Comparison of ENCODE assay signal across 22 mouse cellular contexts in genomic region chr4:10079565-10080169, GRCm38 (mm10).
DNase-seq lines count a peak whose midpoint lies in the region; ATAC-seq and TF ChIP-seq lines count a peak whose summit lies in the region.
"Had no signal": no experiment of that assay in that cellular context is flagged by ENCODE, and none has a peak within 500 bp of the region (broad histone marks: within the 10 kb centered on the region; RNA-seq: fewer than 3 reads in every experiment).

No protein-coding gene starts in this region.

- no peak overlapping the region for H3K4me3 ChIP-seq in forebrain, postnatal 0 days (ENCODE audit: low read depth, low read length)
- no peak overlapping the region for H3K4me3 ChIP-seq in forebrain, embryonic 15.5 days
- H3K4me3 ChIP-seq in heart, embryonic 13.5 days = no peak overlapping the region
- H3K4me3 ChIP-seq in embryonic fibroblast, embryonic 13.5 days (ENCODE audit: insufficient read depth, low read length) = no peak overlapping the region
- H3K4me3 ChIP-seq: embryonic facial prominence, embryonic 12.5 days; hindbrain, embryonic 10.5 days; limb, embryonic 15.5 days; neural tube, embryonic 15.5 days had no signal

- 47% methylated on average over 3 of the region's 3 CpGs for WGBS in forebrain, postnatal 0 days
- 50% methylated on average over 3 of the region's 3 CpGs for WGBS in forebrain, embryonic 15.5 days
- WGBS in heart, embryonic 13.5 days = 43% methylated on average over 3 of the region's 3 CpGs

- peak; percentile 18 for DNase-seq in forebrain, postnatal 0 days
- DNase-seq in heart, postnatal 4 days = no peak
- DNase-seq in Muller cell, postnatal 12 days (ENCODE audit: inconsistent ontology term) = peak; percentile 62
- DNase-seq: cerebellum, adult 9-10 months; gastrocnemius, postnatal 36 days; kidney, adult 8-10 months; kidney, postnatal 25 days; liver, postnatal 0 days; lung, postnatal 4 days; retina, postnatal 1 day; right cerebral cortex, postnatal 4 days had no signal

- no peak for TF ChIP-seq CTCF in forebrain, postnatal 0 days (IDR thresholded peaks at IDR 0.05; ENCODE audit: low read depth)
- no peak for TF ChIP-seq CTCF in embryonic fibroblast, embryonic 13.5 days (IDR thresholded peaks at IDR 0.05; ENCODE audit: borderline replicate concordance, insufficient read depth, low read length)

- H3K27me3 ChIP-seq in forebrain, postnatal 0 days (ENCODE audit: insufficient read depth, low read length) = no peaks in the 10 kb centered on the region
- no peaks in the 10 kb centered on the region for H3K27me3 ChIP-seq in forebrain, embryonic 15.5 days
- H3K27me3 ChIP-seq in heart, embryonic 13.5 days (replicated peaks) = no peaks in the 10 kb centered on the region
- H3K27me3 ChIP-seq: CH12.LX; embryonic facial prominence, embryonic 12.5 days; limb, embryonic 15.5 days; neural tube, embryonic 15.5 days had no signal

- TF ChIP-seq POLR2A in embryonic fibroblast, embryonic 13.5 days (IDR thresholded peaks at IDR 0.05; ENCODE audit: low read depth, low read length) = no peak

- H3K9me3 ChIP-seq in forebrain, postnatal 0 days (ENCODE audit: low read length) = no peaks in the 10 kb centered on the region
- H3K9me3 ChIP-seq in forebrain, embryonic 15.5 days = no peaks in the 10 kb centered on the region
- no peaks in the 10 kb centered on the region for H3K9me3 ChIP-seq in heart, embryonic 13.5 days
- H3K9me3 ChIP-seq: embryonic facial prominence, embryonic 12.5 days; hindbrain, embryonic 10.5 days; limb, embryonic 15.5 days; neural tube, embryonic 15.5 days had no signal

- H3K4me1 ChIP-seq in forebrain, postnatal 0 days (ENCODE audit: insufficient read depth) = no peaks in the 10 kb centered on the region
- no peaks in the 10 kb centered on the region for H3K4me1 ChIP-seq in forebrain, embryonic 15.5 days
- peaks cover 26% of the 10 kb centered on the region for H3K4me1 ChIP-seq in heart, embryonic 13.5 days
- no peaks in the 10 kb centered on the region for H3K4me1 ChIP-seq in embryonic fibroblast, embryonic 13.5 days (ENCODE audit: control insufficient read depth, insufficient read depth, low read length)
- H3K4me1 ChIP-seq: embryonic facial prominence, embryonic 12.5 days; hindbrain, embryonic 10.5 days; limb, embryonic 15.5 days; neural tube, embryonic 15.5 days had no signal

- no peak overlapping the region for H3K4me2 ChIP-seq in forebrain, postnatal 0 days (ENCODE audit: low read depth)
- no peak overlapping the region for H3K4me2 ChIP-seq in forebrain, embryonic 15.5 days (replicated peaks)
- no peak overlapping the region for H3K4me2 ChIP-seq in heart, embryonic 13.5 days
- H3K4me2 ChIP-seq: embryonic facial prominence, embryonic 12.5 days; limb, embryonic 15.5 days; neural tube, embryonic 15.5 days had no signal

- no peak overlapping the region for H3K27ac ChIP-seq in forebrain, postnatal 0 days (ENCODE audit: low read depth, low read length)
- H3K27ac ChIP-seq in forebrain, embryonic 15.5 days (replicated peaks) = no peak overlapping the region
- peak overlapping the region; percentile 74 for H3K27ac ChIP-seq in heart, embryonic 13.5 days (replicated peaks)
- H3K27ac ChIP-seq in embryonic fibroblast, embryonic 13.5 days (ENCODE audit: insufficient read depth, low read length) = 0 out of 2 replicates have a peak overlapping the region, but pooled peaks have one; percentile 26
- H3K27ac ChIP-seq: embryonic facial prominence, embryonic 12.5 days; hindbrain, embryonic 10.5 days; limb, embryonic 15.5 days; neural tube, embryonic 15.5 days had no signal

- H3K9ac ChIP-seq in forebrain, postnatal 0 days = no peak overlapping the region
- no peak overlapping the region for H3K9ac ChIP-seq in forebrain, embryonic 15.5 days (replicated peaks)
- no peak overlapping the region for H3K9ac ChIP-seq in heart, embryonic 13.5 days
- H3K9ac ChIP-seq: embryonic facial prominence, embryonic 12.5 days; limb, embryonic 15.5 days; liver, postnatal 0 days; neural tube, embryonic 15.5 days had no signal

- peak; percentile 60 for ATAC-seq in forebrain, postnatal 0 days
- no peak for ATAC-seq in forebrain, embryonic 15.5 days (replicated peaks)
- no peak for ATAC-seq in heart, embryonic 13.5 days (ENCODE audit: extremely low read depth, insufficient number of reproducible peaks, low FRiP score, low TSS enrichment)
- ATAC-seq in inflammation-experienced regulatory T-cells, adult 6 months = no peak
- no peak for ATAC-seq in activated CD4-positive, CD25-positive, alpha-beta regulatory T cell, adult 4 months
- ATAC-seq: liver, postnatal 0 days; midbrain, embryonic 16.5 days had no signal

- no peaks in the 10 kb centered on the region for H3K36me3 ChIP-seq in forebrain, postnatal 0 days (ENCODE audit: insufficient read depth)
- no peaks in the 10 kb centered on the region for H3K36me3 ChIP-seq in forebrain, embryonic 15.5 days
- H3K36me3 ChIP-seq in heart, embryonic 13.5 days = no peaks in the 10 kb centered on the region
- H3K36me3 ChIP-seq: embryonic facial prominence, embryonic 12.5 days; hindbrain, embryonic 10.5 days; limb, embryonic 15.5 days; neural tube, embryonic 15.5 days had no signal

Comparison
In these comparisons a context has a peak if more than half of its experiments do, and no peak if none do; other contexts are left out.
1. H3K27ac ChIP-seq: peak in heart, embryonic 13.5 days (single experiment) and embryonic fibroblast, embryonic 13.5 days (single experiment); none in forebrain, postnatal 0 days (single experiment) and forebrain, embryonic 15.5 days (single experiment).